9 mouse cellular contexts compared by ENCODE assay signal in the genomic region with DNA sequence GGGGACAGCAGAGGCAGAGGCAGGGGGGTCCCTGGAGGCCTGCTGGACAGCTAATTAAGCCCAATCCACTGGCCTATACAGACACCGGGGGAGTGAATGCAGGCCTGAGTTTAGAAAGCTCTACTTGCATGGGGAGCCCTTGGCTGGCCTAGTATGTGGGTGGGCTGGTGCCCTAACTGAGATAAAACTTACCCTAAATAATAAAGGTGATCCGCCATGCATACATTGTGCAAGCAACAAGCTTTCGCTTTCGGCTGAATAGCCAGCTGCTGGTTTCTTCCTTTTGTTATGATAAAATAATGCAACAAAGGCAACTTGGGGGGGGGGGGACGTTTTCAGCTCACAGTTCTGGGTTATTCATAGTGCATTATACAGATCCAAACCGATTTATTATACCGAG. TPM values are rescaled to one million over a fixed set of nuclear protein-coding genes. Genes with fewer than 3 reads are reported as not detected.
A peak's percentile ranks its signal among the peaks of the same experiment; 100 is the strongest.
DNase-seq lines count a peak whose midpoint lies in the region; ATAC-seq and TF ChIP-seq lines count a peak whose summit lies in the region.
"Had no signal": no experiment of that assay in that cellular context is flagged by ENCODE, and none has a peak within 500 bp of the region (broad histone marks: within the 10 kb centered on the region; RNA-seq: fewer than 3 reads in every experiment).

No protein-coding gene starts in this region.

- H3K4me3 ChIP-seq in heart, embryonic 12.5 days: no peak overlapping the region
- H3K4me3 ChIP-seq in spleen, adult 2 months (ENCODE audit: extremely low read depth, insufficient read depth, insufficient read length): no peak overlapping the region
- H3K4me3 ChIP-seq in embryonic facial prominence, embryonic 11.5 days (ENCODE audit: low read depth, low read length): no peak overlapping the region
- no peak overlapping the region for H3K4me3 ChIP-seq in neural tube, embryonic 15.5 days (replicated peaks)

- peak overlapping the region; percentile 58; the same call in 1 of the 2 replicates for H3K4me2 ChIP-seq in heart, embryonic 12.5 days
- no peak overlapping the region for H3K4me2 ChIP-seq in embryonic facial prominence, embryonic 11.5 days (ENCODE audit: low read depth, low read length)
- no peak overlapping the region for H3K4me2 ChIP-seq in neural tube, embryonic 15.5 days

- no peak for DNase-seq in heart, adult 11 months
- DNase-seq in spleen, adult 2 months (ENCODE audit: low read depth in 1 of 2, low spot score in 2 of 2): no peak
- DNase-seq in spleen, adult 12 weeks (ENCODE audit: low spot score): no peak
- no peak for DNase-seq in embryonic facial prominence, embryonic 11.5 days (ENCODE audit: low spot score)
- DNase-seq in thymus, postnatal 25 days: no peak
- no peak for DNase-seq in cerebellum, postnatal 4 days (ENCODE audit: low spot score in 2 of 2)
- DNase-seq: cerebellum, adult 11 months had no signal

- TF ChIP-seq CTCF in spleen, adult 2 months (IDR thresholded peaks at IDR 0.05; ENCODE audit: extremely low read depth, insufficient read depth, insufficient read length, insufficient replicate concordance): no peak

- no peak overlapping the region for H3K27ac ChIP-seq in heart, embryonic 12.5 days (ENCODE audit: poor library complexity, severe bottlenecking)
- peak overlapping the region; percentile 93 for H3K27ac ChIP-seq in spleen, adult 2 months (ENCODE audit: insufficient read depth, low read length)
- no peak overlapping the region for H3K27ac ChIP-seq in embryonic facial prominence, embryonic 11.5 days (replicated peaks; ENCODE audit: low read depth, low read length)
- H3K27ac ChIP-seq in neural tube, embryonic 15.5 days (replicated peaks): 0 out of 2 replicates have a peak overlapping the region, but pooled peaks have one; percentile 100

- no peak for ATAC-seq in heart, embryonic 12.5 days (ENCODE audit: insufficient number of reproducible peaks, low FRiP score)
- ATAC-seq in embryonic facial prominence, embryonic 11.5 days (replicated peaks; ENCODE audit: insufficient number of reproducible peaks, low FRiP score, low TSS enrichment, low read depth): no peak
- ATAC-seq in neural tube, embryonic 15.5 days (ENCODE audit: low FRiP score): no peak

- WGBS in heart, embryonic 12.5 days: 82% methylated on average over 7 of the region's 7 CpGs
- 52% methylated on average over 7 of the region's 7 CpGs for WGBS in spleen, adult 2 months
- 77% methylated on average over 7 of the region's 7 CpGs for WGBS in embryonic facial prominence, embryonic 11.5 days
- WGBS in neural tube, embryonic 15.5 days: 40% methylated on average over 7 of the region's 7 CpGs

- H3K9ac ChIP-seq in heart, embryonic 12.5 days: no peak overlapping the region
- H3K9ac ChIP-seq in embryonic facial prominence, embryonic 11.5 days (replicated peaks; ENCODE audit: low read length): 0 out of 2 replicates have a peak overlapping the region, but pooled peaks have one; percentile 22
- H3K9ac ChIP-seq in neural tube, embryonic 15.5 days (replicated peaks): no peak overlapping the region

- 0 out of 2 replicates have a peak, but pooled peaks cover 4% of the 10 kb centered on the region for H3K4me1 ChIP-seq in heart, embryonic 12.5 days (replicated peaks)
- peaks cover 16% of the 10 kb centered on the region for H3K4me1 ChIP-seq in spleen, adult 2 months (ENCODE audit: control insufficient read depth, insufficient read depth, insufficient read length)
- H3K4me1 ChIP-seq in embryonic facial prominence, embryonic 11.5 days (ENCODE audit: control insufficient read depth, insufficient read depth, low read length): no peaks in the 10 kb centered on the region
- H3K4me1 ChIP-seq in neural tube, embryonic 15.5 days: peaks cover 15% of the 10 kb centered on the region

- no peak for TF ChIP-seq POLR2A in spleen, adult 2 months (IDR thresholded peaks at IDR 0.05; ENCODE audit: low read depth, low read length)

- no peaks in the 10 kb centered on the region for H3K27me3 ChIP-seq in heart, embryonic 12.5 days (replicated peaks)
- no peaks in the 10 kb centered on the region for H3K27me3 ChIP-seq in spleen, adult 2 months (ENCODE audit: control insufficient read depth, insufficient read depth, low read length)
- no peaks in the 10 kb centered on the region for H3K27me3 ChIP-seq in embryonic facial prominence, embryonic 11.5 days (ENCODE audit: control insufficient read depth, insufficient read depth, low read length)
- H3K27me3 ChIP-seq in neural tube, embryonic 15.5 days (replicated peaks): no peaks in the 10 kb centered on the region

- H3K9me3 ChIP-seq in heart, embryonic 12.5 days (replicated peaks): no peaks in the 10 kb centered on the region
- H3K9me3 ChIP-seq in embryonic facial prominence, embryonic 11.5 days (replicated peaks; ENCODE audit: control insufficient read depth, low read length): no peaks in the 10 kb centered on the region
- H3K9me3 ChIP-seq in neural tube, embryonic 15.5 days (replicated peaks): no peaks in the 10 kb centered on the region

- no peaks in the 10 kb centered on the region for H3K36me3 ChIP-seq in heart, embryonic 12.5 days
- no peaks in the 10 kb centered on the region for H3K36me3 ChIP-seq in spleen, adult 2 months (ENCODE audit: control insufficient read depth, insufficient read depth, low read length)
- H3K36me3 ChIP-seq in embryonic facial prominence, embryonic 11.5 days (replicated peaks; ENCODE audit: control insufficient read depth, insufficient read depth, low read depth, low read length): no peaks in the 10 kb centered on the region
- H3K36me3 ChIP-seq in neural tube, embryonic 15.5 days: no peaks in the 10 kb centered on the region

RNA-seq across cellular contexts. Expression of gene Hnrnpf, which starts 18.9 kb away (rescaled TPM):
- 530 and 545 TPM in 2 replicates for polyA plus RNA-seq in heart, embryonic 12.5 days (2016; fragmentation: Nextera tagmentation; extraction: Ambion mirVana)
- polyA plus RNA-seq in spleen, adult 2 months (2012; rRNA removed): 141 and 143 TPM in 2 replicates
- 865 and 885 TPM in 2 replicates for polyA plus RNA-seq in embryonic facial prominence, embryonic 11.5 days (2014; fragmentation: Nextera tagmentation; extraction: Ambion mirVana)
- polyA plus RNA-seq in neural tube, embryonic 15.5 days (2015; fragmentation: Nextera tagmentation; extraction: Ambion mirVana): 211 and 369 TPM in 2 replicates

RNA-seq across cellular contexts. Expression of gene Zfp239, which starts 19.3 kb away (rescaled TPM):
- 2.5 and 2.9 TPM in 2 replicates for polyA plus RNA-seq in heart, embryonic 12.5 days (2016; fragmentation: Nextera tagmentation; extraction: Ambion mirVana)
- polyA plus RNA-seq in spleen, adult 2 months (2012; rRNA removed): 1.4 and 1.9 TPM in 2 replicates
- polyA plus RNA-seq in embryonic facial prominence, embryonic 11.5 days (2014; fragmentation: Nextera tagmentation; extraction: Ambion mirVana): 13.9 and 15.5 TPM in 2 replicates
- polyA plus RNA-seq in neural tube, embryonic 15.5 days (2015; fragmentation: Nextera tagmentation; extraction: Ambion mirVana): 15.3 and 15.9 TPM in 2 replicates

RNA-seq across cellular contexts. Expression of gene Zfp637, which starts 40.2 kb away (rescaled TPM):
- polyA plus RNA-seq in heart, embryonic 12.5 days (2016; fragmentation: Nextera tagmentation; extraction: Ambion mirVana): 54.4 and 58.9 TPM in 2 replicates
- 13.7 and 14.9 TPM in 2 replicates for polyA plus RNA-seq in spleen, adult 2 months (2012; rRNA removed)
- polyA plus RNA-seq in embryonic facial prominence, embryonic 11.5 days (2014; fragmentation: Nextera tagmentation; extraction: Ambion mirVana): 162 and 163 TPM in 2 replicates
- polyA plus RNA-seq in neural tube, embryonic 15.5 days (2015; fragmentation: Nextera tagmentation; extraction: Ambion mirVana): 128 and 133 TPM in 2 replicates

RNA-seq across cellular contexts. Expression of gene Fxyd4, which starts 56.3 kb away (rescaled TPM):
- 1.2 and 1.5 TPM in 2 replicates for polyA plus RNA-seq in heart, embryonic 12.5 days (2016; fragmentation: Nextera tagmentation; extraction: Ambion mirVana)
- not detected in 2 replicates for polyA plus RNA-seq in spleen, adult 2 months (2012; rRNA removed)
- 0.26 and 0.83 TPM in 2 replicates for polyA plus RNA-seq in embryonic facial prominence, embryonic 11.5 days (2014; fragmentation: Nextera tagmentation; extraction: Ambion mirVana)
- polyA plus RNA-seq in neural tube, embryonic 15.5 days (2015; fragmentation: Nextera tagmentation; extraction: Ambion mirVana): 3.0 and 3.6 TPM in 2 replicates

Comparison
In these comparisons a context has a peak if more than half of its experiments do, and no peak if none do; other contexts are left out.
1. H3K27ac ChIP-seq: peak in spleen, adult 2 months (single experiment) and neural tube, embryonic 15.5 days (single experiment); none in heart, embryonic 12.5 days (single experiment) and embryonic facial prominence, embryonic 11.5 days (single experiment).